Mouse (Mus musculus) heart, embryonic 16.5 days (tissue): ENCODE data around the gene Rcl1. TPM values are rescaled to one million over a fixed set of nuclear protein-coding genes. Genes with fewer than 3 reads are reported as not detected.

Source experiments
- ATAC-seq: fragments of 200-750 bp; cut with Nextera tagmentation; replicated peaks from 2 replicates; pipeline ENCODE4 v1.8.0; 2017; ENCODE audit warnings: moderate number of reproducible peaks; ENCODE audit not compliant: insufficient read depth, low FRiP score; ENCODE audit errors: extremely low read depth
- H3K27ac ChIP-seq: fragments of 300-500 bp; sonication (generic); 2 replicates; pipeline ENCODE4 v1.5.1; 2014; ENCODE audit warnings: mild to moderate bottlenecking, low read length, control low read depth, moderate library complexity
- H3K27me3 ChIP-seq: fragments of 300-500 bp; sonication (generic); 2 replicates; pipeline ENCODE4 v1.6.1; 2014; ENCODE audit warnings: low read length, mixed read lengths; ENCODE audit not compliant: control insufficient read depth, insufficient read depth
- H3K36me3 ChIP-seq: fragments of 300-500 bp; sonication (generic); 2 replicates; pipeline ENCODE4 v1.6.1; 2014; ENCODE audit not compliant: control insufficient read depth, insufficient read depth
- H3K4me1 ChIP-seq: fragments of 300-500 bp; sonication (generic); 2 replicates; pipeline ENCODE4 v1.6.1; 2014; ENCODE audit warnings: low read length, mixed read lengths; ENCODE audit not compliant: control insufficient read depth, insufficient read depth
- H3K4me2 ChIP-seq: fragments of 300-500 bp; sonication (generic); 2 replicates; pipeline ENCODE4 v1.6.1; 2014; ENCODE audit warnings: low read depth, mild to moderate bottlenecking, control low read depth, low read length
- H3K4me3 ChIP-seq: fragments of 300-500 bp; sonication (generic); 2 replicates; pipeline ENCODE4 v1.5.1; 2014; ENCODE audit warnings: mild to moderate bottlenecking, control low read depth, low read length
- H3K9ac ChIP-seq: fragments of 300-500 bp; sonication (generic); 2 replicates; pipeline ENCODE4 v1.6.1; 2014; ENCODE audit warnings: low read length, control low read depth
- H3K9me3 ChIP-seq: fragments of 300-500 bp; sonication (generic); replicated peaks from 2 replicates; pipeline ENCODE4 v1.6.1; 2016; ENCODE audit warnings: low read length; ENCODE audit not compliant: control insufficient read depth
- WGBS: fragments of 180-500 bp; shearing (Covaris S2); extraction: QIAGEN DNeasy Blood & Tissue Kit; methylation state at CpG from one replicate; pipeline ENCODE4 v1.1.7; 2014; 5-methylcytosine and 5-hydroxymethylcytosine counted together
- polyA plus RNA-seq: library from polyadenylated mRNA; unstranded; fragments of >200 nt; fragmentation: Nextera tagmentation; extraction: Ambion mirVana; gene quantifications from 2 replicates; pipeline ENCODE4 v1.2.1, GENCODE M21; 2015

The Rcl1 gene
- polyA plus RNA-seq, 1 experiment from 2014 or later, result 25.4 TPM

GRCm38 (mm10) chr19:29155552-29155951, 54.4 kb downstream of the Rcl1 start:
- ATAC-seq, result no peak
- 67% methylated on average over 3 of the region's 3 CpGs for WGBS
- H3K9me3 ChIP-seq, result peaks cover 2% of the 10 kb centered on the region; the same call in 1 of the 2 replicates

GRCm38 (mm10) chr19:29156417-29156816, 55.2 kb downstream of the Rcl1 start:
- peaks cover 2% of the 10 kb centered on the region; the same call in 1 of the 2 replicates for H3K9me3 ChIP-seq
- no peak overlapping the region for H3K27ac ChIP-seq
- ATAC-seq, result no peak
- H3K4me2 ChIP-seq, result no peak overlapping the region
- H3K4me1 ChIP-seq, result no peaks in the 10 kb centered on the region
- H3K4me3 ChIP-seq, result no peak overlapping the region
- H3K36me3 ChIP-seq, result no peaks in the 10 kb centered on the region
- no peaks in the 10 kb centered on the region for H3K27me3 ChIP-seq
- WGBS, result 44% methylated on average over 3 of the region's 3 CpGs
- no peak overlapping the region for H3K9ac ChIP-seq

More at GRCm38 (mm10) chr19:29155552-29155951, 54.4 kb downstream of the Rcl1 start:
- no peak overlapping the region for H3K9ac ChIP-seq
- H3K4me2 ChIP-seq, result no peak overlapping the region
- no peaks in the 10 kb centered on the region for H3K36me3 ChIP-seq
- no peaks in the 10 kb centered on the region for H3K27me3 ChIP-seq
- no peak overlapping the region for H3K4me3 ChIP-seq
- H3K27ac ChIP-seq, result no peak overlapping the region
- H3K4me1 ChIP-seq, result no peaks in the 10 kb centered on the region

GRCm38 (mm10) chr19:29157678-29158466, 56.7 kb downstream of the Rcl1 start:
- WGBS, result 81% methylated on average over 5 of the region's 5 CpGs
- no peak for ATAC-seq
- H3K9ac ChIP-seq, result no peak overlapping the region
- H3K4me1 ChIP-seq, result no peaks in the 10 kb centered on the region
- no peak overlapping the region for H3K27ac ChIP-seq
- H3K27me3 ChIP-seq, result no peaks in the 10 kb centered on the region
- no peaks in the 10 kb centered on the region for H3K36me3 ChIP-seq
- no peak overlapping the region for H3K4me3 ChIP-seq
- peaks cover 2% of the 10 kb centered on the region; the same call in 1 of the 2 replicates for H3K9me3 ChIP-seq
- no peak overlapping the region for H3K4me2 ChIP-seq

GRCm38 (mm10) chr19:29158486-29158885, 57.3 kb downstream of the Rcl1 start:
- H3K4me2 ChIP-seq, result no peak overlapping the region
- no peak for ATAC-seq
- H3K4me3 ChIP-seq, result no peak overlapping the region
- H3K27me3 ChIP-seq, result no peaks in the 10 kb centered on the region
- peaks cover 2% of the 10 kb centered on the region for H3K9me3 ChIP-seq
- no peaks in the 10 kb centered on the region for H3K4me1 ChIP-seq
- no peak overlapping the region for H3K27ac ChIP-seq
- 60% methylated on average over 3 of the region's 3 CpGs for WGBS
- no peak overlapping the region for H3K9ac ChIP-seq
- no peaks in the 10 kb centered on the region for H3K36me3 ChIP-seq

GRCm38 (mm10) chr19:29163817-29164527, 62.8 kb downstream of the Rcl1 start:
- H3K9me3 ChIP-seq, result peaks cover 1% of the 10 kb centered on the region
- no peak overlapping the region for H3K27ac ChIP-seq
- ATAC-seq, result no peak
- no peak overlapping the region for H3K4me2 ChIP-seq
- no peak overlapping the region for H3K4me3 ChIP-seq
- H3K27me3 ChIP-seq, result no peaks in the 10 kb centered on the region
- no peaks in the 10 kb centered on the region for H3K4me1 ChIP-seq
- no peak overlapping the region for H3K9ac ChIP-seq
- 85% methylated on average over 4 of the region's 4 CpGs for WGBS
- no peaks in the 10 kb centered on the region for H3K36me3 ChIP-seq

GRCm38 (mm10) chr19:29164528-29165166, 63.5 kb downstream of the Rcl1 start:
- no peak overlapping the region for H3K9ac ChIP-seq
- no peak overlapping the region for H3K4me3 ChIP-seq
- ATAC-seq, result no peak
- H3K4me1 ChIP-seq, result no peaks in the 10 kb centered on the region
- H3K4me2 ChIP-seq, result no peak overlapping the region
- 64% methylated on average over 7 of the region's 7 CpGs for WGBS
- no peaks in the 10 kb centered on the region for H3K27me3 ChIP-seq
- no peaks in the 10 kb centered on the region for H3K36me3 ChIP-seq
- no peak overlapping the region for H3K27ac ChIP-seq
- no peaks in the 10 kb centered on the region; the same call in 1 of the 2 replicates for H3K9me3 ChIP-seq

- Histone ChIP-seq H3K9me3 (no peaks in the 10 kb centered on the region; the same call in 1 of the 2 replicates), H3K4me3 (no peak overlapping the region), H3K27ac (no peak overlapping the region), H3K9ac (no peak overlapping the region), H3K4me2 (no peak overlapping the region), H3K4me1 (no peaks in the 10 kb centered on the region), H3K36me3 (no peaks in the 10 kb centered on the region), H3K27me3 (no peaks in the 10 kb centered on the region)
- 83% methylated on average over 6 of the region's 6 CpGs for WGBS
- ATAC-seq, result no peak
Observed at GRCm38 (mm10) chr19:29167938-29168337, 66.8 kb downstream of the Rcl1 start.

- H3K9ac ChIP-seq, result no peak overlapping the region
- H3K4me3 ChIP-seq, result no peak overlapping the region
- H3K27ac ChIP-seq, result no peak overlapping the region
- no peaks in the 10 kb centered on the region for H3K36me3 ChIP-seq
- WGBS, result 76% methylated on average over 4 of the region's 4 CpGs
- H3K27me3 ChIP-seq, result no peaks in the 10 kb centered on the region
- no peaks in the 10 kb centered on the region for H3K4me1 ChIP-seq
- H3K4me2 ChIP-seq, result no peak overlapping the region
- ATAC-seq, result no peak
- H3K9me3 ChIP-seq, result peaks cover 7% of the 10 kb centered on the region; the same call in 1 of the 2 replicates
Observed at GRCm38 (mm10) chr19:29180336-29180735, 79.2 kb downstream of the Rcl1 start.

- no peak overlapping the region for H3K4me2 ChIP-seq
- H3K4me1 ChIP-seq, result no peaks in the 10 kb centered on the region
- ATAC-seq, result no peak
- H3K27me3 ChIP-seq, result no peaks in the 10 kb centered on the region
- H3K36me3 ChIP-seq, result no peaks in the 10 kb centered on the region
- peaks cover 7% of the 10 kb centered on the region; the same call in 1 of the 2 replicates for H3K9me3 ChIP-seq
- no peak overlapping the region for H3K9ac ChIP-seq
- no peak overlapping the region for H3K4me3 ChIP-seq
- WGBS, result 82% methylated on average over 5 of the region's 5 CpGs
- H3K27ac ChIP-seq, result no peak overlapping the region
Observed at GRCm38 (mm10) chr19:29182166-29182565, 81.0 kb downstream of the Rcl1 start.
